Mouse (Mus musculus) kidney, adult 11 months (tissue): ENCODE measurements around the gene Ephb1.

Source experiments
- DNase-seq: peaks from one replicate; pipeline ENCODE4 v3.0.0; 2022

The Ephb1 gene

GRCm38 (mm10) chr9:102235444-102235951 lies 119.0 kb downstream of the Ephb1 start:
- DNase-seq: no peak

GRCm38 (mm10) chr9:102231248-102231647 lies 123.2 kb downstream of the Ephb1 start:
- DNase-seq: no peak

GRCm38 (mm10) chr9:102216746-102217566 lies 137.5 kb downstream of the Ephb1 start:
- DNase-seq: no peak

- DNase-seq: no peak
Observed at GRCm38 (mm10) chr9:102212036-102212383, 142.5 kb downstream of the Ephb1 start.

GRCm38 (mm10) chr9:102211296-102212035 lies 143.0 kb downstream of the Ephb1 start:
- DNase-seq: no peak

- no peak for DNase-seq
Observed at GRCm38 (mm10) chr9:102205518-102205917, 149.0 kb downstream of the Ephb1 start.

GRCm38 (mm10) chr9:102201867-102202266 lies 152.6 kb downstream of the Ephb1 start:
- no peak for DNase-seq

- no peak for DNase-seq
Observed at GRCm38 (mm10) chr9:102196856-102197255, 157.6 kb downstream of the Ephb1 start.

GRCm38 (mm10) chr9:102194063-102194462 lies 160.4 kb downstream of the Ephb1 start:
- DNase-seq: peak; percentile 3

- DNase-seq: no peak
Observed at GRCm38 (mm10) chr9:102192724-102193685, 161.5 kb downstream of the Ephb1 start.

- no peak for DNase-seq
Observed at GRCm38 (mm10) chr9:102190058-102190457, 164.4 kb downstream of the Ephb1 start.

GRCm38 (mm10) chr9:102189406-102189805 lies 165.1 kb downstream of the Ephb1 start:
- DNase-seq: no peak

GRCm38 (mm10) chr9:102183663-102184274 lies 170.7 kb downstream of the Ephb1 start:
- DNase-seq: no peak

- no peak for DNase-seq
Observed at GRCm38 (mm10) chr9:102181810-102182490, 172.5 kb downstream of the Ephb1 start.

- DNase-seq: no peak
Observed at GRCm38 (mm10) chr9:102181276-102181675, 173.2 kb downstream of the Ephb1 start.

- DNase-seq: no peak
Observed at GRCm38 (mm10) chr9:102180486-102180885, 174.0 kb downstream of the Ephb1 start.

- DNase-seq: no peak
Observed at GRCm38 (mm10) chr9:102180070-102180469, 174.4 kb downstream of the Ephb1 start.

- no peak for DNase-seq
Observed at GRCm38 (mm10) chr9:102169706-102170105, 184.8 kb downstream of the Ephb1 start.

- DNase-seq: no peak
Observed at GRCm38 (mm10) chr9:102155876-102156275, 198.6 kb downstream of the Ephb1 start.

GRCm38 (mm10) chr9:102139181-102139580 lies 215.3 kb downstream of the Ephb1 start:
- DNase-seq: no peak

GRCm38 (mm10) chr9:102138671-102139070 lies 215.8 kb downstream of the Ephb1 start:
- no peak for DNase-seq

- DNase-seq: no peak
Observed at GRCm38 (mm10) chr9:102138187-102138586, 216.3 kb downstream of the Ephb1 start.
